In the genomic region with DNA sequence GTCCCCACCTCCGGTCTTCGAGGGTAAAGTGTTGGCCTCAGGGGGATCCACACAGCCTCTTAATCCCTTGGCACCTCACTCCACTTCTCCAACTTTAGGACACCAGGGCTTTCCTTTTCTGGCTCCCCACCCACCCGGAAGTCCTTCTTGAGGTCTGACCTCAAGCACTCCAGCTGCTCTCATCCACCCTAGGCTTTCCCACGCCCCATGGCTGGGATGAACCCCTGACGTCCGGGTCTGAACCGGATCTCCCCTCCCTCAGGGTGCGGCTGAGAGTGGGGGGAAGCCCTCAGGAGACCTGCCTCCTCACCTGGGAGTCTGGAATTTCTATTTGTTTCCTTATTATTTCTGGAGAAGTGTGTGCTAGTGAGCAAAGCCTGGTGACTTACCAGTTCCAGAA, we compare ENCODE assay signal across 21 mouse cellular contexts. TPM values are rescaled to one million over a fixed set of nuclear protein-coding genes. Genes with fewer than 3 reads are reported as not detected.
A peak's percentile ranks its signal among the peaks of the same experiment; 100 is the strongest.
DNase-seq lines count a peak whose midpoint lies in the region; ATAC-seq and TF ChIP-seq lines count a peak whose summit lies in the region.
"Had no signal": no experiment of that assay in that cellular context is flagged by ENCODE, and none has a peak within 500 bp of the region (broad histone marks: within the 10 kb centered on the region; RNA-seq: fewer than 3 reads in every experiment).

No protein-coding gene starts in this region.

- no peaks in the 10 kb centered on the region for H3K9me3 ChIP-seq in liver, embryonic 16.5 days (replicated peaks; ENCODE audit: control insufficient read depth, low read length)
- H3K9me3 ChIP-seq: forebrain, embryonic 10.5 days; heart, embryonic 12.5 days had no signal

- H3K9ac ChIP-seq in liver, embryonic 16.5 days (ENCODE audit: low read depth, low read length), result peak overlapping the region; percentile 29
- H3K9ac ChIP-seq: heart, embryonic 12.5 days had no signal

- H3K4me1 ChIP-seq in lung, adult 2 months (ENCODE audit: control insufficient read depth, insufficient read depth, low read length), result peaks cover 7% of the 10 kb centered on the region
- H3K4me1 ChIP-seq in liver, embryonic 16.5 days (ENCODE audit: control insufficient read depth, low read depth, low read length), result peaks cover 19% of the 10 kb centered on the region

- peak; percentile 41 for DNase-seq in cerebellum, adult 11-12 months
- DNase-seq in cerebellum, postnatal 25 days, result no peak
- DNase-seq in lung, postnatal 36 days, result peak; percentile 37
- DNase-seq in lung, adult 2 months, result no peak
- DNase-seq in adrenal gland, postnatal 10 days, result no peak
- no peak for DNase-seq in layer of hippocampus, adult 8-10 months (ENCODE audit: low spot score in 2 of 2)
- DNase-seq in thymus, adult 18-20 months, result no peak
- DNase-seq: gastrocnemius, postnatal 14 days; heart, postnatal 4 days; kidney, postnatal 10 days; midbrain, embryonic 14.5 days; right cerebral cortex, postnatal 25 days; thymus, postnatal 14 days had no signal

- 8% methylated on average over 8 of the region's 8 CpGs for WGBS in lung, adult 2 months
- WGBS in liver, embryonic 16.5 days (ENCODE audit: insufficient replicate concordance), result 7% methylated on average over 8 of the region's 8 CpGs

- H3K4me3 ChIP-seq in lung, adult 2 months (replicated peaks; ENCODE audit: extremely low read depth, low read depth, low read length), result no peak overlapping the region
- H3K4me3 ChIP-seq in liver, embryonic 16.5 days (ENCODE audit: low read depth, low read length), result peak overlapping the region; percentile 93
- H3K4me3 ChIP-seq: forebrain, embryonic 10.5 days; heart, embryonic 12.5 days had no signal

- no peak for TF ChIP-seq POLR2A in lung, adult 2 months (IDR thresholded peaks at IDR 0.05; ENCODE audit: borderline replicate concordance, extremely low read depth, low read depth, low read length)

- no peak for TF ChIP-seq CTCF in lung, adult 2 months (IDR thresholded peaks at IDR 0.05; ENCODE audit: insufficient read depth, low read length)

- H3K27ac ChIP-seq in liver, embryonic 16.5 days (ENCODE audit: low read length), result 0 out of 2 replicates have a peak overlapping the region, but pooled peaks have one; percentile 33
- H3K27ac ChIP-seq: forebrain, embryonic 10.5 days had no signal

- no peaks in the 10 kb centered on the region for H3K36me3 ChIP-seq in liver, embryonic 16.5 days (ENCODE audit: control insufficient read depth, insufficient read depth)
- H3K36me3 ChIP-seq: forebrain, embryonic 10.5 days; heart, embryonic 12.5 days had no signal

- peak overlapping the region; percentile 38 for H3K4me2 ChIP-seq in liver, embryonic 16.5 days (ENCODE audit: low read depth, low read length)
- H3K4me2 ChIP-seq: heart, embryonic 12.5 days had no signal

- peaks cover 38% of the 10 kb centered on the region for H3K27me3 ChIP-seq in liver, embryonic 16.5 days (ENCODE audit: control insufficient read depth, insufficient read depth, low read depth, low read length)

- ATAC-seq in liver, embryonic 16.5 days (ENCODE audit: low read depth), result no peak
- ATAC-seq: Patski had no signal

RNA-seq across cellular contexts. Expression of gene Foxa3, which starts 2.3 kb away (rescaled TPM):
- 0.39 and 0.60 TPM in 2 replicates for polyA plus RNA-seq in lung, adult 2 months (2012; rRNA removed)
- 60.8 and 63.7 TPM in 2 replicates for polyA plus RNA-seq in liver, embryonic 16.5 days (2015; fragmentation: Nextera tagmentation; extraction: Ambion mirVana)
- 10 to 100 TPM in 1 of 2 experiments, 1 to 10 TPM in 1; 4.8 to 14.0 TPM for total RNA-seq in adrenal gland, postnatal 10 days (2021)
- not detected for total RNA-seq in layer of hippocampus, adult 8-10 months (2022)
- total RNA-seq: gastrocnemius, postnatal 14 days; heart, postnatal 4 days; left cerebral cortex, postnatal 10 days had no signal
- polyA plus RNA-seq: embryonic facial prominence, embryonic 11.5 days; forebrain, embryonic 10.5 days; frontal cortex, adult 2 months; midbrain, embryonic 14.5 days had no signal

RNA-seq across cellular contexts. Expression of gene Sympk, which starts 3.1 kb away (rescaled TPM):
- 69.3 and 76.1 TPM in 2 replicates for polyA plus RNA-seq in lung, adult 2 months (2012; rRNA removed)
- polyA plus RNA-seq in liver, embryonic 16.5 days (2015; fragmentation: Nextera tagmentation; extraction: Ambion mirVana), result 13.8 TPM in 2 replicates
- total RNA-seq in adrenal gland, postnatal 10 days (2021), result 10 to 100 TPM; 78.0 to 89.0 TPM
- 100 to 1,000 TPM; 100 to 113 (median 109) TPM for total RNA-seq in layer of hippocampus, adult 8-10 months (2022)

RNA-seq across cellular contexts. Expression of gene Irf2bp1, which starts 17.2 kb away (rescaled TPM):
- polyA plus RNA-seq in lung, adult 2 months (2012; rRNA removed), result 34.7 and 39.9 TPM in 2 replicates
- polyA plus RNA-seq in liver, embryonic 16.5 days (2015; fragmentation: Nextera tagmentation; extraction: Ambion mirVana), result 6.4 and 6.6 TPM in 2 replicates
- total RNA-seq in adrenal gland, postnatal 10 days (2021), result 10 to 100 TPM; 36.9 to 37.2 TPM
- 10 to 100 TPM; 47.6 to 49.2 (median 47.9) TPM for total RNA-seq in layer of hippocampus, adult 8-10 months (2022)

RNA-seq across cellular contexts. Expression of gene Mypop, which starts 30.0 kb away (rescaled TPM):
- polyA plus RNA-seq in lung, adult 2 months (2012; rRNA removed), result 7.2 and 10.2 TPM in 2 replicates
- 0.12 and 0.48 TPM in 2 replicates for polyA plus RNA-seq in liver, embryonic 16.5 days (2015; fragmentation: Nextera tagmentation; extraction: Ambion mirVana)
- total RNA-seq in adrenal gland, postnatal 10 days (2021), result 1 to 10 TPM; 6.4 to 6.8 TPM
- 10 to 100 TPM; 42.4 to 49.6 (median 45.8) TPM for total RNA-seq in layer of hippocampus, adult 8-10 months (2022)

RNA-seq across cellular contexts. Expression of gene Rsph6a, which starts 33.4 kb away (rescaled TPM):
- polyA plus RNA-seq in lung, adult 2 months (2012; rRNA removed), result not detected in 2 replicates
- not detected in 2 replicates for polyA plus RNA-seq in liver, embryonic 16.5 days (2015; fragmentation: Nextera tagmentation; extraction: Ambion mirVana)
- total RNA-seq in adrenal gland, postnatal 10 days (2021), result not detected
- total RNA-seq in layer of hippocampus, adult 8-10 months (2022), result under 1 TPM in 2 of 4 experiments, not detected in 2; 0.41 to 0.61 TPM
- total RNA-seq: gastrocnemius, postnatal 14 days; heart, postnatal 4 days had no signal
- polyA plus RNA-seq: embryonic facial prominence, embryonic 11.5 days; forebrain, embryonic 10.5 days; heart, embryonic 12.5 days; lung, embryonic 16.5 days; Patski had no signal

Comparison
In these comparisons a context has a peak if more than half of its experiments do, and no peak if none do; other contexts are left out.
1. DNase-seq: peak in cerebellum, adult 11-12 months (single experiment) and lung, postnatal 36 days (single experiment); none in cerebellum, postnatal 25 days (0 of 2), lung, adult 2 months (single experiment), adrenal gland, postnatal 10 days (single experiment), layer of hippocampus, adult 8-10 months (0 of 2) and thymus, adult 18-20 months (0 of 2).
2. RNA of gene Foxa3, which starts 2.3 kb away (total RNA-seq): 4.8 to 14.0 TPM in adrenal gland, postnatal 10 days; not detected in layer of hippocampus, adult 8-10 months; every median in the first group is over 4 times any median in the second.